Mouse (Mus musculus) MEL (cell line): ENCODE measurements at regions not wholly inside any gene's neighbourhood (a gene's known extent, or its start where the extent isn't known, plus 50 kb on each side); places are given as distances from the start of the nearest gene placed in this dataset.

ENCODE experiments used
- DNase-seq: peaks from one replicate; pipeline ENCODE4 v3.0.0; 2011; ENCODE audit warnings: low read depth, low spot score
- H3K27ac ChIP-seq: 2 replicates; pipeline ENCODE4 v1.5.1; 2012; ENCODE audit warnings: low read depth, mild to moderate bottlenecking, control low read depth, low read length, moderate library complexity; ENCODE audit not compliant: control insufficient read depth
- H3K27me3 ChIP-seq, 2 experiments: fragments of 150-350 bp in 1 of 2; sonication (generic) in 1 of 2; 2 replicates each; pipeline ENCODE4 v1.6.1; 2012; ENCODE audit warnings: low read length in 2 of 2, mild to moderate bottlenecking in 2 of 2, improper control_type of control experiment in 1 of 2, moderate library complexity in 1 of 2; ENCODE audit not compliant: insufficient read depth in 2 of 2, control insufficient read depth in 1 of 2
- H3K36me3 ChIP-seq, 2 experiments: 2 replicates each; pipeline ENCODE4 v1.6.1; 2012 to 2014; ENCODE audit warnings: low read length in 2 of 2, improper control_type of control experiment in 1 of 2, inconsistent platforms in 1 of 2, mild to moderate bottlenecking in 1 of 2; ENCODE audit not compliant: insufficient read depth in 2 of 2, control insufficient read depth in 1 of 2
- H3K4me1 ChIP-seq, 2 experiments: fragments of 150-350 bp in 1 of 2; sonication (generic) in 1 of 2; 2 replicates each; pipeline ENCODE4 v1.6.1; 2012; ENCODE audit warnings: low read length in 2 of 2, improper control_type of control experiment in 1 of 2, mild to moderate bottlenecking in 1 of 2; ENCODE audit not compliant: insufficient read depth in 2 of 2, control insufficient read depth in 1 of 2
- H3K4me3 ChIP-seq, 2 experiments: fragments of 150-350 bp in 1 of 2; sonication (generic) in 1 of 2; 2 replicates each; pipeline ENCODE4 v1.5.1; 2012; ENCODE audit warnings: low read depth in 2 of 2, low read length in 2 of 2, mild to moderate bottlenecking in 2 of 2, moderate library complexity in 2 of 2, control low read depth in 1 of 2, improper control_type of control experiment in 1 of 2; ENCODE audit not compliant: control insufficient read depth in 1 of 2, insufficient read depth in 1 of 2
- H3K79me2 ChIP-seq: 2 replicates; pipeline ENCODE4 v1.6.1; 2012; ENCODE audit warnings: mild to moderate bottlenecking, low read length, moderate library complexity; ENCODE audit not compliant: control insufficient read depth, poor library complexity, insufficient read depth
- H3K9ac ChIP-seq: 2 replicates; pipeline ENCODE4 v1.6.1; 2012; ENCODE audit warnings: low read depth, mild to moderate bottlenecking, control low read depth, low read length, moderate library complexity; ENCODE audit not compliant: control insufficient read depth, poor library complexity, severe bottlenecking
- H3K9me3 ChIP-seq: fragments of 150-350 bp; sonication (generic); replicated peaks from 2 replicates; pipeline ENCODE4 v1.6.1; 2012; ENCODE audit warnings: mild to moderate bottlenecking, low read length, improper control_type of control experiment, moderate library complexity; ENCODE audit not compliant: insufficient read depth
- BHLHE40 ChIP-seq: IDR thresholded peaks from 2 replicates; pipeline ENCODE4 v1.6.1; 2012; ENCODE audit warnings: low read depth, mild to moderate bottlenecking, inconsistent platforms, low read length, improper control_type of control experiment, borderline replicate concordance
- CHD2 ChIP-seq: IDR thresholded peaks from 2 replicates; pipeline ENCODE4 v1.6.1; 2011; ENCODE audit warnings: low read length, improper control_type of control experiment
- CTCF ChIP-seq, 3 experiments: IDR thresholded peaks in 2 of 3; conservative IDR thresholded peaks in 1 of 3; 2 replicates each; pipeline ENCODE4 v1.5.1; 2011 to 2012; ENCODE audit warnings: low read length in 3 of 3, low read depth in 2 of 3, mild to moderate bottlenecking in 2 of 3, improper control_type of control experiment in 1 of 3, inconsistent platforms in 1 of 3, mixed read lengths in 1 of 3, moderate library complexity in 1 of 3; ENCODE audit not compliant: control insufficient read depth in 1 of 3, insufficient read depth in 1 of 3, poor library complexity in 1 of 3, severe bottlenecking in 1 of 3
- E2F4 ChIP-seq: IDR thresholded peaks from 2 replicates; pipeline ENCODE4 v1.6.1; 2011; ENCODE audit warnings: low read depth, low read length, improper control_type of control experiment, borderline replicate concordance
- ELF1 ChIP-seq: IDR thresholded peaks from 2 replicates; pipeline ENCODE4 v1.6.1; 2014; ENCODE audit warnings: low read depth, mild to moderate bottlenecking, inconsistent platforms, low read length, improper control_type of control experiment, moderate library complexity
- EP300 ChIP-seq, 2 experiments: IDR thresholded peaks; 2 replicates each; pipeline ENCODE4 v1.6.1; 2011; ENCODE audit warnings: improper control_type of control experiment in 2 of 2, low read length in 2 of 2, low read depth in 1 of 2, mild to moderate bottlenecking in 1 of 2
- ETS1 ChIP-seq: IDR thresholded peaks from 2 replicates; pipeline ENCODE4 v1.6.1; 2012; ENCODE audit warnings: low read depth, mild to moderate bottlenecking, inconsistent platforms, low read length, improper control_type of control experiment, moderate library complexity
- GABPA ChIP-seq: IDR thresholded peaks from 2 replicates; pipeline ENCODE4 v1.6.1; 2012; ENCODE audit warnings: low read depth, mild to moderate bottlenecking, inconsistent platforms, low read length, improper control_type of control experiment, moderate library complexity
- GATA1 ChIP-seq: IDR thresholded peaks from 2 replicates; pipeline ENCODE4 v1.6.1; 2011; ENCODE audit warnings: low read depth, low read length, improper control_type of control experiment
- HCFC1 ChIP-seq: IDR thresholded peaks from 2 replicates; pipeline ENCODE4 v1.6.1; 2012; ENCODE audit warnings: low read depth, mild to moderate bottlenecking, inconsistent platforms, low read length, improper control_type of control experiment, moderate library complexity
- JUND ChIP-seq: IDR thresholded peaks from 2 replicates; pipeline ENCODE4 v1.6.1; 2011; ENCODE audit warnings: low read depth, mild to moderate bottlenecking, improper control_type of control experiment, low read length
- MAFK ChIP-seq: IDR thresholded peaks from 2 replicates; pipeline ENCODE4 v1.6.1; 2011; ENCODE audit warnings: low read depth, mild to moderate bottlenecking, low read length, improper control_type of control experiment, borderline replicate concordance
- MAX ChIP-seq: IDR thresholded peaks from 2 replicates; pipeline ENCODE4 v1.6.1; 2011; ENCODE audit warnings: low read length, improper control_type of control experiment
- MEF2A ChIP-seq: IDR thresholded peaks from 2 replicates; pipeline ENCODE4 v1.6.1; 2014; ENCODE audit warnings: low read depth, mild to moderate bottlenecking, inconsistent platforms, low read length, improper control_type of control experiment; ENCODE audit not compliant: poor library complexity, insufficient replicate concordance, severe bottlenecking; ENCODE audit errors: extremely low read depth
- MYB ChIP-seq: IDR thresholded peaks from 2 replicates; pipeline ENCODE4 v1.6.1; 2011; ENCODE audit warnings: mild to moderate bottlenecking, low read depth, low read length, improper control_type of control experiment
- MYC ChIP-seq: IDR thresholded peaks from 2 replicates; pipeline ENCODE4 v1.6.1; 2011; ENCODE audit warnings: low read depth, mild to moderate bottlenecking, low read length, improper control_type of control experiment, moderate library complexity
- NELFE ChIP-seq: IDR thresholded peaks from 2 replicates; pipeline ENCODE4 v1.6.1; 2011; ENCODE audit warnings: low read depth, low read length, improper control_type of control experiment
- NRF1 ChIP-seq: IDR thresholded peaks from 2 replicates; pipeline ENCODE4 v1.6.1; 2014; ENCODE audit warnings: low read depth, mild to moderate bottlenecking, inconsistent platforms, low read length, improper control_type of control experiment, moderate library complexity; ENCODE audit not compliant: poor library complexity, insufficient read depth, severe bottlenecking
- POLR2A ChIP-seq, 2 experiments: IDR thresholded peaks; 2 replicates each; pipeline ENCODE4 v1.6.1; 2011 to 2012; ENCODE audit warnings: low read length in 2 of 2, mild to moderate bottlenecking in 2 of 2, control low read depth in 1 of 2, improper control_type of control experiment in 1 of 2, low read depth in 1 of 2, moderate library complexity in 1 of 2; ENCODE audit not compliant: control insufficient read depth in 1 of 2, insufficient read depth in 1 of 2, poor library complexity in 1 of 2
- RCOR1 ChIP-seq: IDR thresholded peaks from 2 replicates; pipeline ENCODE4 v1.6.1; 2012; ENCODE audit warnings: low read depth, mild to moderate bottlenecking, inconsistent platforms, low read length, improper control_type of control experiment
- SIN3A ChIP-seq: IDR thresholded peaks from 2 replicates; pipeline ENCODE4 v1.6.1; 2012; ENCODE audit warnings: low read length, improper control_type of control experiment, inconsistent platforms
- SMC3 ChIP-seq: IDR thresholded peaks from 2 replicates; pipeline ENCODE4 v1.6.1; 2011; ENCODE audit warnings: low read depth, low read length, improper control_type of control experiment
- TAL1 ChIP-seq: IDR thresholded peaks from 2 replicates; pipeline ENCODE4 v1.6.1; 2012; ENCODE audit warnings: mild to moderate bottlenecking, inconsistent platforms, low read length, moderate library complexity, mixed read lengths
- USF1 ChIP-seq: IDR thresholded peaks from 2 replicates; pipeline ENCODE4 v1.6.1; 2014; ENCODE audit warnings: low read depth, mild to moderate bottlenecking, inconsistent platforms, low read length, improper control_type of control experiment, moderate library complexity
- ZNF384 ChIP-seq: IDR thresholded peaks from 2 replicates; pipeline ENCODE4 v1.6.1; 2012; ENCODE audit warnings: low read depth, mild to moderate bottlenecking, inconsistent platforms, low read length, improper control_type of control experiment

DNA sequence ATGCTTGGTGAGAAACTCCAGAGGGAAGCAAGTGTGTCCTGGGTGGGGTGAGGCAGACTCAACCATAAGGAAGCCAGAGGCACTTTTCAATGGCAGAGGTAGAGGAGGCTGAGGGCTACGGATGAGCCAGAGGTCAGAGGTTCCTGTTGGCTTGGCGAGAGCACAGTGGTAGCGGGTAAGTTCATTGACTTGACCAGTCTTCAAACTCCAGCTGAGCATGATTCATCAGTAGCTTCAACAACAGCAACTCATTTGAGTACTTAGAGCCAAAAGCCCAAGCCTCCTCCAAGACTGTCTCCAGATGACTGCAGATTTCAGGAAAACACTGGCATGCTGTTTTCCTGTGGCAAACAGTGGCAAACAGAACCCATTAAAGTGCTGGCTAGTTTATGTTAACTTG lies 65.8 kb upstream of the Tspan2 start:
- Histone ChIP-seq H3K36me3 (no peaks in the 10 kb centered on the region), H3K9ac (no peak overlapping the region), H3K27ac (no peak overlapping the region), H3K79me2 (no peaks in the 10 kb centered on the region), H3K9me3 (no peaks in the 10 kb centered on the region), H3K27me3 (no peaks in the 10 kb centered on the region), H3K4me1 (no peaks in the 10 kb centered on the region), H3K4me3 (no peak overlapping the region)
- no peak for DNase-seq
- TF ChIP-seq MYC (no peak), ETS1 (no peak), SMC3 (no peak), MAX (no peak), RCOR1 (no peak), SIN3A (no peak), E2F4 (no peak), MYB (no peak), GATA1 (no peak), BHLHE40 (no peak), TAL1 (no peak), MEF2A (no peak), NRF1 (no peak), MAFK (no peak), POLR2A (IDR thresholded peaks at IDR 0.05; ENCODE audit: control insufficient read depth in 1 of 2, insufficient read depth in 1 of 2, low read depth in 1 of 2, low read length in 2 of 2, poor library complexity in 1 of 2) (no peak), CTCF (IDR thresholded peaks at IDR 0.05 in 2 of 3, conservative IDR thresholded peaks at IDR 0.05 in 1 of 3; ENCODE audit: control insufficient read depth in 1 of 3, insufficient read depth in 1 of 3, low read depth in 2 of 3, low read length in 3 of 3, poor library complexity in 1 of 3, severe bottlenecking in 1 of 3) (no peak), ELF1 (no peak), GABPA (no peak), NELFE (no peak)

- H3K4me3 ChIP-seq, result no peak overlapping the region
- no peak overlapping the region for H3K27ac ChIP-seq
- H3K27me3 ChIP-seq, result no peaks in the 10 kb centered on the region
- H3K4me1 ChIP-seq, result no peaks in the 10 kb centered on the region
- no peak for DNase-seq
- TF ChIP-seq MEF2A, result no peak
- TF ChIP-seq CHD2, result no peak
- TF ChIP-seq USF1, result no peak
- TF ChIP-seq JUND, result no peak
- no peak for TF ChIP-seq ZNF384
- no peak for TF ChIP-seq POLR2A (IDR thresholded peaks at IDR 0.05; ENCODE audit: control insufficient read depth in 1 of 2, insufficient read depth in 1 of 2, low read depth in 1 of 2, low read length in 2 of 2, poor library complexity in 1 of 2)
- TF ChIP-seq EP300 (IDR thresholded peaks at IDR 0.05; ENCODE audit: low read depth in 1 of 2, low read length in 2 of 2), result no peak
- no peak for TF ChIP-seq SIN3A
- no peak for TF ChIP-seq HCFC1
- no peaks in the 10 kb centered on the region for H3K9me3 ChIP-seq
- no peaks in the 10 kb centered on the region for H3K36me3 ChIP-seq
- no peak overlapping the region for H3K9ac ChIP-seq
- H3K79me2 ChIP-seq, result no peaks in the 10 kb centered on the region
Measured at GRCm38 (mm10) chr3:102669951-102670350, 64.4 kb upstream of the Tspan2 start.
